Mouse (Mus musculus) brain, embryonic 14.5 days (tissue): ENCODE results near the gene Rab42. TPM values are rescaled to one million over a fixed set of nuclear protein-coding genes. Genes with fewer than 3 reads are reported as not detected.
A peak's percentile ranks its signal among the peaks of the same experiment; 100 is the strongest.

ENCODE experiments used
- DNase-seq: peaks from one replicate; pipeline ENCODE4 v3.0.0-alpha.2; 2011; ENCODE audit warnings: low read depth
- CTCF ChIP-seq: fragments of 200-500 bp; IDR thresholded peaks from 2 replicates; pipeline ENCODE4 v1.5.1; 2012; ENCODE audit warnings: inconsistent platforms, mild to moderate bottlenecking, moderate library complexity, borderline replicate concordance; ENCODE audit not compliant: insufficient read depth, insufficient read length; ENCODE audit errors: extremely low read depth
- POLR2A ChIP-seq: fragments of 200-500 bp; IDR thresholded peaks from 2 replicates; pipeline ENCODE4 v1.6.1; 2012; ENCODE audit warnings: mild to moderate bottlenecking, inconsistent platforms, borderline replicate concordance; ENCODE audit not compliant: poor library complexity, insufficient read depth, insufficient read length, severe bottlenecking; ENCODE audit errors: extremely low read depth
- polyA plus RNA-seq: library from polyadenylated mRNA; depleted of rRNA; stranded (reverse); fragments of >200 nt; gene quantifications from 2 replicates; pipeline ENCODE4 v1.2.3, GENCODE M21; 2012

Gene Rab42
- polyA plus RNA-seq, 1 experiment: 0.82 TPM

DNA sequence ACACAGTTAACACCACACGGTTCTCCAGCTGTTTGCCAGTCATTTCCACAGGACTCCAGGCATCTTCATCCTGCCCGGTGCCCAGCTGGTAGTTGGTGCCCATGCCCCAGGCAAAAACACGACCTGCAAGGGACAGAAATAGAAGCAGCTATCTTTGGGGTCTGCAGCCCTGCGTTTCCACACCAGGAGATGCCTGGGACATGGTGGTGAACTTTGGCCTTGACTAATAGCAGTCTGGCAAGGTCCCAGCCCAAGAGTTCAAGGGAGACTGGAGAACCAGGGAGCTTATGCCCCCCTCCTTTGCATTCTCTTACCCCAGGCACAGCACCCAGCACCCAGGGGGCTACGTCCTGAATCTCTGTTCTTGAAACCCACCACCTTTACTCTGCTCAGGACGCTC is 29.7 kb upstream of the Rab42 start:
- TF ChIP-seq CTCF (no peak), POLR2A (no peak)
- no peak for DNase-seq

DNA sequence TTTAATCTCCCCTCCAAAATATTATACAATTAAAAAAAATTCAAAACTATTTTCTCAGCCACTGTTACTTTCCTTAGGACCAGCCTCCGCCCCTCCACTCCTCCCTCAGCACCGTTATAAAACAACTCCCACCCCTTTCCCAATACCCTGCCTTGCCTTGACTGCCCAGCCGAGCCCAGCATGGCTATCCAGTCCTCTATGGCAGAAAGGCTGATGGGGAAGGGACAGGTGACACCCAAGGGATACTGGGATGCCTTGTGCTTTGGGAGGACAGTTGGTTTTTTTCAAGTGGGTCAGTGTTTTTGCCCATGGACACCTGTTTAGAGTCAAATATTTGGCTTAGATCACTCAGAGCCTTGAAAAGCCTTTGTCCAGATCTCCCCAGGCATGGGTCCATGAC is 28.8 kb upstream of the Rab42 start:
- no peak for TF ChIP-seq CTCF
- TF ChIP-seq POLR2A: no peak
- DNase-seq: no peak

DNA sequence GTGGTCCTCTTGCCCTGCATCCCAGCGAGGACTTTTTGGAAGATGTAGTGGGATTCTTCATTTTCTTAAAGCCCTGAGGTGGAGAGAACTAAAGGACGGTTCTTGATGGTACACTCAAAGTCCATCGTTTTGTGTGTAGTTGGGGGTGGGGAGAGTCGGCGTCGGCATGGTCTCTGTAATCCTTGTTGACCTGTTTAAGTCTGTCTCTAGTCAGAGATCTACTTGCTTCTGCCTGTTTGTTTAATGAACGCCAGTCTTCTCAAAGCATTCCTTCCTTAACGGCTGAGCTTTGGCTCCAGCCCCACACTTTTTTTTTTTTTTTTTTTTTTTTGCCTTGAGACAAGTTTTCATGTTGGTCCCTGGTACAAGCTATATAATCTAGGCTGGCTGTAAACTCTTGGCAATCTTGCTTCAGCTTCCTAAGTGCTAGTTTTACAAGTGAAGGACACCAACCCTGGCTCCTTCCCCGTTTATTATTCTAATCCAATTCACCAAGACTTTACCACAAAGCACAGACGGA is 26.7 kb upstream of the Rab42 start:
- TF ChIP-seq CTCF (no peak), POLR2A (no peak)

DNA sequence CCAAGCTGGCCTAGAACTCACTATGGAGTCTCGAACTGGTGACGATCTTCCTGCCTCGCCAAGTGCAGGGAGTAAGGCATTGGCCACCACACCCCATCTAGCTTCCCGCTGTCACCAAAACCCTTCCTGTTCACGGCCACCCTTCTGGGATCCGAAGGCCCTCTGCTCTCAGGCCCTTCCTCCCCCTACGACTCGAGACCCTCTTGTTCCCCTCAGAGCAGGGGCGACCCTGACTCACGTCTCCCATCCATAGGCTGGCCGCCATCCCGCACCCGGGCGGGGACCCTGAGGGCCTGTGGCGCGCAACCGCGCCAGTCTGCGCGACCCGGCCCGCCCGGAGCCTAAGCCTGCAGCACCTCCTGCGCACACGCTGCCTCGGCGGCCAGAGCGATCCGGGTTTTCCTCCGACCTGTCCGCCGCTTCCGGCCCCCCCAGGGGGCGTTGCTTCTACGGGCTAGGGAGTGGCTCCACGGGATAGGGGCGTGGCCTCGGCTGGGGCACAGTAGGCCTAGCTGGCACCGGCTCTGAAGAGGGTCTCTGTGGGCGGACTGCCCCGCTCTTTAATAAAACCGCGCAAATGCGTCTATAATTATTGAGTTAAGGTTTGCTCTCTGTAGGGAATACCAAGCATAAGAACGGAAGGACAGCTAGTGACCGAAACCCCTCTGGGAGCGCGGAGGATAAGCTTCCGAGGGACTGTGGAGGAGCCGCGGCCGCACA is 26.1 kb upstream of the Rab42 start, which contains the start of gene Trnau1ap:
Gene Trnau1ap, minus strand, starts transcription at position 424 of the 720 bp plus-strand sequence.
- TF ChIP-seq CTCF (no peak), POLR2A (peak; percentile 69)
- peak; percentile 96 for DNase-seq

More for the DNA sequence above, 26.7 kb upstream of the Rab42 start:
- no peak for DNase-seq

DNA sequence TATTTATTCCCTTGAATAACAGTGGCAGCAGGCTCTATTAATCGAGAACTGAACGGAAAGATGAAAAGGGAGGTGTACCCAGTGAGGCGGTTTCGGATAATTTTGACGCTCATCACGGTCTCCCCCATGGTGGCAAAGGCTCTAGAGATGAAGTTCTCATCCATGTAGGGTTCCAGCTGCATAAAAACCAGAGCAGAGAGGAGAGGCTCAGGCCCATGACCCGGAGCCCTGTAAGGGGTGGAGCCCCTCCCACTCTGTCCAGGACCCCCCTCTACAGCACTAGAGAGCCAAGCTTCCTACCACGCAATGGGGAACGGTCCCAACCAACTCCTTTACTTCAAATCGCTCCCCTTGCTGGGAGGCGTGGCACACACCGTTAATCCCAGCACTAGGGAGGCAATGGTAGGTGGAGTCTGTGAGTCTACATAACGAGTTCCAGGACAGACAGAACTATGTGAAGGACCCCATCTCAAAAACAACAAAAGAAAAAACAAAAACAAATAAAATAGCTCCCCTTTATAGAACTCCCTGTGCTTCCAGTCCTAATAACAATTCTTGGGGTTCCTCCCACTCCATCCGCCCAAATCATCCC is 25.3 kb upstream of the Rab42 start:
- no peak for DNase-seq
- TF ChIP-seq POLR2A (no peak), CTCF (no peak)

DNA sequence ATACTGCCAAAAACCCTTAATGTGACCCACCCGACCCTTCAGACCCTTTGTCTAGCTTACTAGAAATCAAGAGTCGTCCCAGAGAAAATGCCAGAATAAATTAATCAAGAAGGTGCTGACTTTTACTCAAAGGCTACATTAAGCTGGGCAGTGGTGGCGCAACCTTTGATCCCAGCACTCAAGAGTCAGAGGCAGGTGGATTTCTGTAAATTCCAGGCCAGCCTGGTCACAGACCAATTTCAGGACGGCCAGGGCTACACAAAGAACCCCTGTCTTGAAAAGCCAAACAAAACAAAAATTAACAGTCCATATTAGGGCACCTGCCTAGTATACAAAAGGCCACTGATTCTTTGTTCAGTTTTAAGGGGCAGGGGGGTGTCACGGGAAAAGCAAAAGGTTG is 23.3 kb upstream of the Rab42 start:
- DNase-seq: no peak
- no peak for TF ChIP-seq CTCF

DNA sequence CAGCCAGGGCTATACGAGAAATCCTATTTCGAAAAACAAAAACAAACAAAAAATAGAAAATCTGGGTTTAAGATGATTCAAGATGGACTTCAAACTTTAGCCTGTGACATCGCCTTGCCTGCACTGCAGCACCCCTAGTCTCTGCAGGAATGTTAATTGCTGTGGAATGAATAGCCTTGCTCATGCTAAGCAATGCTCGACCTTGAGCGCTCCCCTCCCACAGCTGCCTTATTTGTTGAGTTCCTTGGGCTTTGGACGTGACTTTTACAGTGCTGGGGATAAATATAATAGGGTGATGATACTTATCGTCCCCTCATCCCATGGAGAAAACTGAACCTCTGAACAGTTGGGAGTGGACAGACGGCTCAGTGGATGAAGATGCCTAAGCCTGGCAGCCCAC is 12.5 kb upstream of the Rab42 start:
- TF ChIP-seq CTCF: no peak
- DNase-seq: no peak

DNA sequence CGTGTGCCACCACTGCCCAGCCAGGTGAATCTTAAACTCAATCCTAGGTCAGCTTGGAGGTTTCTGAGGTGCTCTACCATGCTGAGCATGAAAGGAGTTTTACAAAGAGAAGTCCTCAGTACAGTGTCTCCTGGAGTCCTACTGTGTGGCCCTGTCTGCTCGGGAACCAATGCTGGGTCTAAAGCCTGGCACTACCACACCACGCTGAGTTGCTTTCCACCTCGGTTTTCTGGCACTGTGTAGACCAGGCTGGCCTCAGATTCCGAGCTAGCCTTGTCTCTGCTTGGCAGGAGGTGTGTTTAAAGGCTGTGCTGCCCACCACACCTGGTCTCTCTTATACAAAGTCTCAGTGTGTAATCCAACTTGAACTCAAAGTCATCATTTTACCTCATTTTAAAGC is 9.4 kb upstream of the Rab42 start:
- DNase-seq: no peak
- TF ChIP-seq CTCF: no peak
- no peak for TF ChIP-seq POLR2A

DNA sequence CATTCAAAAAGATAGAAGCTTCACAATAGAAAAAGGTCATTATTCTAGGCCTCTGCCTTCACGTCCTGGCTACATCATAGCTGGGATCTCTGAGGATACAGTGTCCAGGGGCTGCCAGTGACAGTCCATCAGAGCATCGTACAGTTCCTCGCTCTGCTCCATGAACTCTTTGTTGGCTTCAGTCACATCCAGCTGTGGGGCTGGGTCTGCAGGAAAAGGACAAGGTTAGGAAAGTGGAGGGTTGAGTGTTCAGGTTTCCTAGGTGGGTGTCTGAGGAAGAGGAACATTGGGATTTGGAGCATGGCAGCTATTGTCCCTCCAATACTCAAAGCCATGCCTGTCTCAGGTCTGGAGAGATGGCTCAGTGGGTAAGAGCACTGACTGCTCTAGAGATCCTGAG is 8.6 kb upstream of the Rab42 start:
- no peak for TF ChIP-seq POLR2A
- TF ChIP-seq CTCF: no peak

DNA sequence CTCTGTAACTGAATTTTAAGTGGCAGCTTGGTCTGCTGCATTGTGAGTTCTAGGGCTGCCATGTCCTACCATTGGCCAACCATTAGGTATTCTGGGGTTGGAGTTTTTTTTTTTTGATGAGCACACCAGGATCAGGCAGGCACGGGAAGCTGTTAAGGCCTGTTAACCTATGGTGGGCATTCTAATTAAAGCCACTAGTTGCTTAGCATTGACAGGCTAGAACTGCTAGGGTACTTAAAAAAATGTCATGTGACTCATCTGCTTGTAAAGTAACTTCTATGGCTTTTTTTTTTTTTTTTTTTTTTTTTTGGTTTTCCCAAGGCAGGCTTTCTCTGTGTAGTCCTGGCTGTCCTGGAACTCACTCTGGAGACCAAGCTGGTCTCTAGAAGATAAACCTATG is 8.0 kb upstream of the Rab42 start:
- TF ChIP-seq POLR2A (no peak), CTCF (no peak)
- no peak for DNase-seq

More for the DNA sequence above, 8.6 kb upstream of the Rab42 start:
- DNase-seq: no peak

DNA sequence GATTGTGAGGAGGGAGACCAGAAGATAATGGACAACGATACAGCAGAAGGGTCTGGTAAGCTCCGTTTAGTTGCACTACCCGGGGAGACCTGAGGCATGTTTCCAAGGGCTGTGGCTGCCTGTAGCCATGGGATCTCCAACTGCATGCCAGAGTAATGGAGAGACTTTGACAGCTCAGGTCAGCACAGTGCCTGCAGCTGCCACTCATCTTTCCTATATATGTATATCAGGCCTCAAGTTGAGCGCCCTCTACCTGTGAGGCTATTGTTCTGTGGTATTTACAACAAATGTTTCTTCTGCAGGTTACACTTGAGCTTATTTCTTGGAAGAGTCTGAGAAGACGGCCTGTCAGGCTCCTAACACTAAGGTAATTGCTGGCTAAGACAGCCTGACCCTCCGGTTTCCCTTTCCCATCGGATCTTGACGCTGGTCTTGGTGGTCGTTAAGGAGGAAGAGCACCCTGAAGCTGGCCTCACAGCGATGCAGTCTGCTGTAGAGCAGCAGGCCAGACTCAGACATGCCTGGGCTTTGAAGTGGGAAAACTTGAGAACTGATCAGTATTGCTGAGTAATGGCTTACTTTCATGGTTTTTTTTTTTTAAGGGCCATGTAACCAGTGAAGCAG is 6.8 kb upstream of the Rab42 start:
- DNase-seq: peak; percentile 72
- TF ChIP-seq POLR2A: no peak
- TF ChIP-seq CTCF: peak; percentile 40; the same call in 1 of the 2 replicates
